Mouse (Mus musculus): Measurements from ENCODE around the gene Pecam1. TPM values are rescaled to one million over a fixed set of nuclear protein-coding genes. Genes with fewer than 3 reads are reported as not detected.

Gene Pecam1
- polyA plus RNA-seq, 1 experiment from 2014 or later: 44.6 TPM

- Histone ChIP-seq H3K4me3 (replicated peaks) (no peak overlapping the region), H3K36me3 (no peaks in the 10 kb centered on the region), H3K27me3 (replicated peaks) (no peaks in the 10 kb centered on the region), H3K27ac (no peak overlapping the region), H3K9me3 (no peaks in the 10 kb centered on the region), H3K4me2 (no peak overlapping the region), H3K9ac (no peak overlapping the region), H3K4me1 (peaks cover 19% of the 10 kb centered on the region)
- WGBS: 25% methylated on average over 5 of the region's 9 CpGs
- no peak; the same call in 1 of the 2 replicates for ATAC-seq (ENCODE audit: insufficient read depth, low FRiP score, low read depth)
Observed at GRCm38 (mm10) chr11:106669873-106670173, 80.6 kb downstream of the Pecam1 start.

DNA sequence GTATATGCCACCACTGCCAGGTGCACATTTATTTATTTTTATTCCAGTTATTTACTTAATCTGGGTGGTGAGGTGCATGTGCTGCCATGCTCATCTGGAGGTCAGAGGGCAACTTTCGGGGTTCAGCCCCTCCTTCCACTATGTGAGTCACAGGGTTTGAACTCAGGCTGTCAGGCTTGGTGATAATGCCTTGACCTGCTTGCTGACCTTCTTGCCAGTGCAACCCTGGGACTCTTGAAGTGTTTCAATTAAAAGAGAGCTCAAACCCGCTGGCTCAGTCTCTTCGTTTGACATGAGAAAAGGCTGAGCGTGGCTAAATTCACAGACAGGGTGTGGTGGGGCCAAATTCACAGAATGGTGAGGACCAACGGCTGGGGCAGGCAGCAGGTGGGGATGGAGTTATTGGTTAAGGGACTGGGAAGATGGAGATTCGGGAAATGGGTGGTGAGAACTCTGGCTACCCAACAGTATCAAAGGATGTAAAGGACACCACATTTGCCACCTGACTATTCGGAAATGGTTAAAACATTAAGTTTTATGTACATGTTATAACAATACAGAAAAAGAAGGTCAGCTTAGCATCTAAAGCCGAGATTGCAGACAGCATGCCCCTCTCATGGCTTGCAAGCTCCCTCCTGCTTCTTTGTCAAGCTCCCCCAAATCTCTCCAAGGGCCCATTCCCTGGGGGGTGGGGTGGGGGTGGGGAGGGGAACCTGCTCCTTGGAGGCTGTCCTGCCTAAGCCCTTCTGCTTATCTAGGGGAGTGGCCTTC is 81.1 kb downstream of the Pecam1 start:
- H3K36me3 ChIP-seq: no peaks in the 10 kb centered on the region
- no peak for ATAC-seq (ENCODE audit: insufficient read depth, low FRiP score, low read depth)
- H3K9me3 ChIP-seq: no peaks in the 10 kb centered on the region
- H3K4me2 ChIP-seq: no peak overlapping the region
- no peak overlapping the region for H3K27ac ChIP-seq
- H3K27me3 ChIP-seq (replicated peaks): no peaks in the 10 kb centered on the region
- H3K4me3 ChIP-seq (replicated peaks): no peak overlapping the region
- peaks cover 14% of the 10 kb centered on the region for H3K4me1 ChIP-seq
- WGBS: 46% methylated on average over 8 of the region's 8 CpGs
- H3K9ac ChIP-seq: no peak overlapping the region

DNA sequence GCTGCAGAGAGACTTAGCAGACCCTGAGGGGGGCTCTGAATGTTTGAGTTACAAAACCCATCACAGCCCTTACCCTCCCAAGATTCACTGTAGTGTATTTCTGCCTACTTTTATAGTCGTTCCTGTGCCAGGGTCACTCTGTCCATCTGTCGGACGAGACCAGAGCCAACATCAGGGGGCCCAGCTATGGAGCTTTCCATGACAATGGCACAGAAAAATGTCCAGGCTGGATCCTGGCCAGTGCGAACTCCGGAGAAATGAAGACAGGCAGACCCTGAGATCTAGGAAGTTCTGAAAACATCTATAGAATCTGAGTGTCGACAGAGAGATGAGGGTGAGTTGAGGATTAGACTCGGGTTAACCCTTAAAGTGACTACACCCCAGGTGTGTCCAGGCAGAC is 82.1 kb downstream of the Pecam1 start:
- ATAC-seq (ENCODE audit: insufficient read depth, low FRiP score, low read depth): no peak
- WGBS: 53% methylated on average over 7 of the region's 7 CpGs
- Histone ChIP-seq H3K27ac (no peak overlapping the region), H3K4me2 (no peak overlapping the region), H3K9me3 (no peaks in the 10 kb centered on the region), H3K27me3 (replicated peaks) (no peaks in the 10 kb centered on the region), H3K4me3 (replicated peaks) (no peak overlapping the region), H3K9ac (no peak overlapping the region), H3K4me1 (peaks cover 10% of the 10 kb centered on the region; the same call in 1 of the 2 replicates), H3K36me3 (no peaks in the 10 kb centered on the region)

- Histone ChIP-seq H3K9me3 (no peaks in the 10 kb centered on the region), H3K4me1 (0 out of 2 replicates have a peak, but pooled peaks cover 10% of the 10 kb centered on the region), H3K27me3 (replicated peaks) (no peaks in the 10 kb centered on the region), H3K9ac (no peak overlapping the region), H3K36me3 (no peaks in the 10 kb centered on the region), H3K4me3 (replicated peaks) (no peak overlapping the region), H3K27ac (no peak overlapping the region), H3K4me2 (no peak overlapping the region)
- WGBS: 79% methylated on average over 11 of the region's 11 CpGs
- no peak for ATAC-seq (ENCODE audit: insufficient read depth, low FRiP score, low read depth)
Observed at GRCm38 (mm10) chr11:106667855-106668254, 82.6 kb downstream of the Pecam1 start.

- H3K36me3 ChIP-seq: no peaks in the 10 kb centered on the region
- H3K27me3 ChIP-seq (replicated peaks): no peaks in the 10 kb centered on the region
- H3K4me1 ChIP-seq: 0 out of 2 replicates have a peak, but pooled peaks cover 10% of the 10 kb centered on the region
- no peak overlapping the region for H3K4me2 ChIP-seq
- H3K27ac ChIP-seq: no peak overlapping the region
- ATAC-seq (ENCODE audit: insufficient read depth, low FRiP score, low read depth): no peak
- no peak overlapping the region for H3K9ac ChIP-seq
- H3K4me3 ChIP-seq (replicated peaks): no peak overlapping the region
- WGBS: 70% methylated on average over 14 of the region's 14 CpGs
- no peaks in the 10 kb centered on the region for H3K9me3 ChIP-seq
Observed at GRCm38 (mm10) chr11:106666470-106667107, 83.8 kb downstream of the Pecam1 start.

- Histone ChIP-seq H3K4me3 (replicated peaks) (no peak overlapping the region), H3K4me2 (no peak overlapping the region), H3K9me3 (no peaks in the 10 kb centered on the region), H3K27me3 (replicated peaks) (no peaks in the 10 kb centered on the region), H3K36me3 (no peaks in the 10 kb centered on the region), H3K27ac (peak overlapping the region; percentile 6; the same call in 1 of the 2 replicates), H3K9ac (no peak overlapping the region), H3K4me1 (peaks cover 11% of the 10 kb centered on the region; the same call in 1 of the 2 replicates)
- ATAC-seq (ENCODE audit: insufficient read depth, low FRiP score, low read depth): no peak
- WGBS: 83% methylated on average over 2 of the region's 2 CpGs
Observed at GRCm38 (mm10) chr11:106665841-106666240, 84.6 kb downstream of the Pecam1 start.

GRCm38 (mm10) chr11:106665328-106665727 is 85.1 kb downstream of the Pecam1 start:
- peaks cover 16% of the 10 kb centered on the region for H3K4me1 ChIP-seq
- H3K4me3 ChIP-seq (replicated peaks): no peak overlapping the region
- WGBS: 88% methylated on average over 4 of the region's 4 CpGs
- no peaks in the 10 kb centered on the region for H3K9me3 ChIP-seq
- H3K9ac ChIP-seq: no peak overlapping the region
- no peaks in the 10 kb centered on the region for H3K36me3 ChIP-seq
- no peaks in the 10 kb centered on the region for H3K27me3 ChIP-seq (replicated peaks)
- H3K4me2 ChIP-seq: no peak overlapping the region
- peak overlapping the region; percentile 6; the same call in 1 of the 2 replicates for H3K27ac ChIP-seq
- ATAC-seq (ENCODE audit: insufficient read depth, low FRiP score, low read depth): no peak

- H3K4me3 ChIP-seq (replicated peaks): no peak overlapping the region
- H3K4me2 ChIP-seq: no peak overlapping the region
- no peaks in the 10 kb centered on the region for H3K9me3 ChIP-seq
- no peak for ATAC-seq (ENCODE audit: insufficient read depth, low FRiP score, low read depth)
- no peaks in the 10 kb centered on the region for H3K27me3 ChIP-seq (replicated peaks)
- H3K4me1 ChIP-seq: peaks cover 20% of the 10 kb centered on the region
- no peaks in the 10 kb centered on the region for H3K36me3 ChIP-seq
- H3K27ac ChIP-seq: no peak overlapping the region
- H3K9ac ChIP-seq: no peak overlapping the region
- 75% methylated on average over 8 of the region's 8 CpGs for WGBS
Observed at GRCm38 (mm10) chr11:106664691-106665090, 85.7 kb downstream of the Pecam1 start.

DNA sequence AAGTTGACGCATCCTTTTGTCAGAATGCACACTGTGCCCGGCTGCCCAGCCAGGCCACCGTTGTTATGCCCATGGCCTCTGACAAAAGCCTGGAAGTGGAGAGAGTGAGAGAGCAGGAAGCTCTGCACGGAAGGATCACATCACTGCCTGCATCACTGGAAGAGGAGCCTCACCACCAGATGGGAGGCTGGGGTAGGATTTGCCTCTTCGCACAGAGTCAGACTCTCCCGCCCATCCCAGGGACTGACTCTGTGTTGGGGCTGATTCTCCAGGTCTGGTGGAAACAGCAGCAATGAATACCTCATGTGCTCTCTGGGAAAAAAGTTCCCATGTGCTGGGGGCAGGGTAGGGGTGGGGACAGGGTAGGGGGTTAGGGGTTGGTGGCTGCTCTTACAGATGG is 86.6 kb downstream of the Pecam1 start:
- Histone ChIP-seq H3K9ac (no peak overlapping the region), H3K27ac (0 out of 2 replicates have a peak overlapping the region, but pooled peaks have one; percentile 40), H3K36me3 (no peaks in the 10 kb centered on the region), H3K4me1 (peaks cover 19% of the 10 kb centered on the region), H3K27me3 (replicated peaks) (no peaks in the 10 kb centered on the region), H3K4me3 (replicated peaks) (no peak overlapping the region), H3K9me3 (no peaks in the 10 kb centered on the region), H3K4me2 (no peak overlapping the region)
- ATAC-seq (ENCODE audit: insufficient read depth, low FRiP score, low read depth): no peak
- 58% methylated on average over 6 of the region's 6 CpGs for WGBS

DNA sequence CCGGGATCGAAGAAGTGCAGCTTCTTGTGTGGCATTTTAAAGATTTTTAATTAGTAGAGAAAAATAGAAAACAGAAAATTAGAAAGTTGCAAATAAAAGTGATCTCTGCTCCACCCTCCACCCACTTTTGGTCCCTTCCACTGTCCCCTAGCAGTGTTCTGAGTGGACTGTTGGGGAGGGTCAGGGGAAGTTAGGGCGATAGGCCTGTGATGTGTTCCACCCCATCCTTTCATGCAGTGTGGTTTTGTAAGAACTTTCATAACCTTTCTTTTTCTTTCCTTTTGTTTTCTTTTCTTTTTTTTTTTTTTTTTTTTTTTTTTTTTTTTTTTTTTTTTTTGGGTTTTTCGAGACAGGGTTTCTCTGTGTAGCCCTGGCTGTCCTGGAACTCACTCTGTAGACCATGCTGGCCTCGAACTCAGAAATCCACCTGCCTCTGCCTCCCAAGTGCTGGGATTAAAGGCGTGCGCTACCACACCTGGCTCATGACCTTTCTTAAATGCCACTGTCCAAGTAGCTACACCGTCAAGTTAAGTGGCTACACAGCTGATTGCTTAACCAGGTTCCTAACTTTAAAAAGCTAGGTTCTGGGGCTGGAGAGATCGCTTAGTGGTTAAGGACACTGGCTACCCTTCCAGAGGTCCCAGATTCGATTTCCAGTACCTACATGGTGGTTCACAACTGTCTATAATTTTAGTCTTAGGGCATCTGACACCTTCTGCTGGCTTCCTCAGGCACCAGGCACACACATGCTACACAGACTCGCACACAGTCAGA is 87.6 kb downstream of the Pecam1 start:
- H3K9me3 ChIP-seq: no peaks in the 10 kb centered on the region
- no peak overlapping the region for H3K4me2 ChIP-seq
- H3K27ac ChIP-seq: no peak overlapping the region
- H3K9ac ChIP-seq: no peak overlapping the region
- H3K36me3 ChIP-seq: no peaks in the 10 kb centered on the region
- no peak for ATAC-seq (ENCODE audit: insufficient read depth, low FRiP score, low read depth)
- H3K4me3 ChIP-seq (replicated peaks): no peak overlapping the region
- WGBS: 87% methylated on average over 10 of the region's 11 CpGs
- H3K4me1 ChIP-seq: peaks cover 29% of the 10 kb centered on the region
- H3K27me3 ChIP-seq (replicated peaks): no peaks in the 10 kb centered on the region

- ATAC-seq (ENCODE audit: insufficient read depth, low FRiP score, low read depth): no peak
- H3K27ac ChIP-seq: peak overlapping the region; percentile 93
- H3K36me3 ChIP-seq: no peaks in the 10 kb centered on the region
- H3K9me3 ChIP-seq: no peaks in the 10 kb centered on the region
- 65% methylated on average over 13 of the region's 13 CpGs for WGBS
- H3K9ac ChIP-seq: no peak overlapping the region
- no peak overlapping the region for H3K4me3 ChIP-seq (replicated peaks)
- no peak overlapping the region for H3K4me2 ChIP-seq
- no peaks in the 10 kb centered on the region for H3K27me3 ChIP-seq (replicated peaks)
- peaks cover 35% of the 10 kb centered on the region for H3K4me1 ChIP-seq
Observed at GRCm38 (mm10) chr11:106660453-106661081, 89.9 kb downstream of the Pecam1 start.

Measured in stomach, embryonic 15.5 days (tissue).